Mouse (Mus musculus) heart, adult 2 months (tissue): ENCODE measurements at regions not wholly inside any gene's neighbourhood (a gene's known extent, or its start where the extent isn't known, plus 50 kb on each side); places are given as distances from the start of the nearest gene placed in this dataset.

Experiments used
- CTCF ChIP-seq: fragments of 200-600 bp; IDR thresholded peaks from 2 replicates; pipeline ENCODE4 v1.8.1; 2022; ENCODE audit warnings: antibody characterized with exemption, mild to moderate bottlenecking, moderate library complexity
- POLR2A ChIP-seq: fragments of 200-500 bp; IDR thresholded peaks from 2 replicates; pipeline ENCODE4 v1.6.1; 2011; ENCODE audit warnings: mild to moderate bottlenecking, low read depth, low read length, control low read depth; ENCODE audit not compliant: insufficient read depth

DNA sequence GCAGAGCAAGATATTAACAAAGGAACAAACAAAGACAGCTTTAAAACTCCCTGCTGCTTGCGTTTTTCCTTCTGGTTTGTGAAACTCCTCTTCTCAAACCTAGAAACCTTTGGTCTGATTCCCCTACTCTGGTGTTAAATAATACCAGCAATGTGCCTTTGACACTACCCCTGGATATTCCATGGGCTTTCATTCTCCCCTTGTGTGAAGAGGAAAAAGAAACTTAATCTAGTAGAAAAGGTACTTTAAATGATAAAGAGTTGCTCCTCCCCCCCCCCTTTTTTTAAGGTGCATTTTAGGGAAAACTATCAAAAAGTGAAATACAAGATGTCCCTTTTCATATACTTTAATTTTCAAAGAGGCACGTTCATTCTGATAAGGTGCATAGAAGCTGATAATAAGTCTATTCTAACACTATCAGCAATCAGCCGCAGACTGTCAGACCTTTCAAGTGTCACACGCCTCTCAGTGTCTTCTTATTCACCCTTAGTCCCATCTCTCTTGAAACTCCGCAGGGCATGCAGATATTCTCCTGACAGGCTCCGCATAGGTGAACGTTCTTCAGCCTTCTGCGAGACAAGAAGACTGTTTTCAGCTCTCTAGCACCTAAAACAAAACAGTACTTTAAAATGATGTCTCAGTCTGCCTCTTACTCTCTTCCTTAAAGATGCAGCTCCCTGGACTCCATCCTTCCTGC, 657.5 kb downstream of the Car8 start:
- TF ChIP-seq CTCF, result no peak
- no peak for TF ChIP-seq POLR2A
